Mouse (Mus musculus) hindbrain, embryonic 10.5 days (tissue): Measurements from ENCODE around the gene St3gal2. TPM values are rescaled to one million over a fixed set of nuclear protein-coding genes. Genes with fewer than 3 reads are reported as not detected.
"Not testable (repeated sequence)": the region's sequence is repeated elsewhere in the genome, so short reads cannot be mapped to it uniquely, and the experiment has no call there.

Source experiments
- DNase-seq: peaks from one replicate; pipeline ENCODE4 v3.0.0-alpha.2; 2017; ENCODE audit warnings: low spot score
- H3K27ac ChIP-seq: fragments of 300-500 bp; sonication (generic); 2 replicates; pipeline ENCODE4 v1.5.1; 2016; ENCODE audit warnings: mild to moderate bottlenecking, moderate library complexity
- H3K27me3 ChIP-seq: fragments of 300-500 bp; sonication (generic); 2 replicates; pipeline ENCODE4 v1.6.1; 2016; ENCODE audit warnings: mild to moderate bottlenecking; ENCODE audit not compliant: poor library complexity, insufficient read depth, severe bottlenecking
- H3K36me3 ChIP-seq: fragments of 300-500 bp; sonication (generic); 2 replicates; pipeline ENCODE4 v1.6.1; 2016; ENCODE audit warnings: mild to moderate bottlenecking, moderate library complexity
- H3K4me1 ChIP-seq: fragments of 300-500 bp; sonication (generic); replicated peaks from 2 replicates; pipeline ENCODE4 v1.6.1; 2016; ENCODE audit warnings: mild to moderate bottlenecking
- H3K4me3 ChIP-seq: fragments of 300-500 bp; sonication (generic); 2 replicates; pipeline ENCODE4 v1.5.1; 2016; ENCODE audit warnings: mild to moderate bottlenecking, moderate library complexity
- H3K9me3 ChIP-seq: fragments of 300-500 bp; sonication (generic); 2 replicates; pipeline ENCODE4 v1.6.1; 2016; ENCODE audit warnings: mild to moderate bottlenecking, moderate library complexity
- WGBS: fragments of 180-500 bp; shearing (Covaris S2); methylation state at CpG from one replicate; pipeline ENCODE4 v1.1.7; 2016; 5-methylcytosine and 5-hydroxymethylcytosine counted together
- polyA plus RNA-seq: library from polyadenylated mRNA; unstranded; fragments of >200 nt; fragmentation: Nextera tagmentation; extraction: Ambion mirVana; gene quantifications from 2 replicates; pipeline ENCODE4 v1.2.1, GENCODE M21; 2016

Gene St3gal2
- polyA plus RNA-seq, 1 experiment from 2014 or later = 27.1 TPM

GRCm38 (mm10) chr8:110938882-110939589 is 19.3 kb downstream of the St3gal2 start:
- Histone ChIP-seq H3K9me3 (no peaks in the 10 kb centered on the region), H3K36me3 (peaks cover 14% of the 10 kb centered on the region; the same call in 1 of the 2 replicates), H3K27ac (no peak overlapping the region), H3K27me3 (no peaks in the 10 kb centered on the region), H3K4me3 (no peak overlapping the region), H3K4me1 (peaks cover 16% of the 10 kb centered on the region)
- no peak for DNase-seq
- WGBS = 89% methylated on average over 6 of the region's 6 CpGs

DNA sequence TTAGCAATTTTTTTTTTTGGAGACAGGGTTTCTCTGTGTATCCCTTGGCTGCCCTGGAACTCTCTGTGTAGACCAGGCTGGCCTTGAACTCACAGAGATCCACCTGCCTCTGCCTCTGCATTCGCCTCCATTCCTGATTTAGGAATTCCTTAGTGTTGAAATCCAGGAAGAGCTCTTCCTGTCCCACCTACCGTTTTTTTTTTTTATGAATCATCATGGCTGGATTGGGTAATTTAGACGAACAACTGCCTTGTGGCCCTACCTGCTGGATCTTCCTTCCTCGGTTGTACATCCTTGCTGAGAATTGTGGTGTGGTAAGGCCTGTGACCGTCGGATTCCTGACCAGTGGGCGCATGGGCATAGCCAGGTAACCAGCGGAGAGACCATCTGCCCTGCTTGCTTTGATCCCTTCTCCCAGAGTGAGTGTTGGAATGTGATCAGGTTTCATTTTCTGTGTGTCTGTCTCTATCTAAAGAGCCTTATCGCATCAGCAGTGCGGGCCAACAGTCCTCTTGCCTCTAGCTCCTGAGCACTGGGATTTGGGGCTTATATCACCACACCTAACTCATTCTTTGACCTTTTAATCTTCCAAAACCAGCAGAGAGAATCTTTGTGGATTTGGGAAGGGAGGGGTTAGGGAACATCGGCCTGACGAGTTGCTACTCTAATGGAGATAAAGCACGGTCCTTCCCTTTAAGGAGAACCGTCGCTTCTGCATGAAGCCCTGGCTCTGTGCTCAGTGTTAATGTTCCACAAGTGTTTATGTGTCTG is 21.1 kb downstream of the St3gal2 start:
- DNase-seq = no peak
- H3K36me3 ChIP-seq = peaks cover 9% of the 10 kb centered on the region; the same call in 1 of the 2 replicates
- no peaks in the 10 kb centered on the region for H3K27me3 ChIP-seq
- H3K4me3 ChIP-seq = no peak overlapping the region
- no peaks in the 10 kb centered on the region for H3K9me3 ChIP-seq
- 91% methylated on average over 15 of the region's 15 CpGs for WGBS
- H3K27ac ChIP-seq = no peak overlapping the region
- peaks cover 16% of the 10 kb centered on the region for H3K4me1 ChIP-seq

DNA sequence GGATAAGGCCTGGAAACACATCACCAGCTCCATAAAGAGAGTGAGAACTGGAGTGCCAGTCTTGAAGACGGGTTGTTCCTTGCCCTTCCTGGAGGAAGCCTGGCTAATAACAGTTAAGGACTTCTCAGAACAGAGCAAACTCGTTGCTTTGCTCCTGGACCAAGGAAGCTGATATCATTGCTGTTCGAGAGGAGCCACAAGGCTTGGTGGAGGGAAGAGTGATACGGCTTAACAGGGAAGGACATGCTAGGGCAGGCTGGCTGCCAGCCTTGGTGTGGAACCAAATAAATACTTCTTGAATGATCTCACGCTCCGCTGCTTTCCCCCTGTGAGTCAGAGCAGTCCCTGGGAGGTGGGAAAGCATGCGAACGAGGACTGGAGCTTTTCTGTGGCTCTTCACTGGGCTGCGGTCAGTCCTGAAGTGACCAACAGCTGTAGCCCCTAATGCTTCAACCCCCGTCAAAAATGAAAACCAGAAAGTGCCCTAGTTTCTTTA is 21.8 kb downstream of the St3gal2 start:
- DNase-seq = peak; percentile 11
- WGBS = 72% methylated on average over 10 of the region's 10 CpGs

GRCm38 (mm10) chr8:110944276-110944876 is 24.7 kb downstream of the St3gal2 start:
- peaks cover 16% of the 10 kb centered on the region for H3K4me1 ChIP-seq
- no peak overlapping the region for H3K4me3 ChIP-seq
- 90% methylated on average over 7 of the region's 7 CpGs for WGBS
- no peaks in the 10 kb centered on the region for H3K27me3 ChIP-seq
- H3K9me3 ChIP-seq = no peaks in the 10 kb centered on the region
- H3K36me3 ChIP-seq = 0 out of 2 replicates have a peak, but pooled peaks cover 3% of the 10 kb centered on the region
- DNase-seq = no peak
- H3K27ac ChIP-seq = no peak overlapping the region

More for the DNA sequence above, 21.8 kb downstream of the St3gal2 start:
- Histone ChIP-seq H3K36me3 (peaks cover 9% of the 10 kb centered on the region; the same call in 1 of the 2 replicates), H3K27ac (no peak overlapping the region), H3K27me3 (no peaks in the 10 kb centered on the region), H3K4me3 (no peak overlapping the region), H3K9me3 (no peaks in the 10 kb centered on the region), H3K4me1 (peaks cover 16% of the 10 kb centered on the region)

DNA sequence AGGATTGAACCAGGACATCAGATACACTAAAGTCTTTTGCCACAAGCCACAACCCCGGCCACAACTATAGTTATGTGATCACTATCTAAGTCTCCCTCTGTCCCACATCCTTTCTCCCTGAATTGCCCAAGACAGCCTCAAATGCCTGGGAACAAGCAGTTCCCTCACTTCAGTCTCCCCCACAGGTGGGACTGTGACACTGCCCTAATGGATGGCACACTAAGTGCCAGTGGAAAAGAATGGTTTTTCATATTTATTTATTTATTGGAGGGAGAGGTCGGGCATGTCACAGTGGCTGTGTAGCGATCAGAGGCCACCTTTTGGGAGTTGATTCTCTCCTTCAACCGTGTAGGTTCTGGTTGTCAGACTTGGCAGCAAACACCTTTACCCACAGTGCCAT is 26.0 kb downstream of the St3gal2 start:
- WGBS = 81% methylated on average over 4 of the region's 4 CpGs

DNA sequence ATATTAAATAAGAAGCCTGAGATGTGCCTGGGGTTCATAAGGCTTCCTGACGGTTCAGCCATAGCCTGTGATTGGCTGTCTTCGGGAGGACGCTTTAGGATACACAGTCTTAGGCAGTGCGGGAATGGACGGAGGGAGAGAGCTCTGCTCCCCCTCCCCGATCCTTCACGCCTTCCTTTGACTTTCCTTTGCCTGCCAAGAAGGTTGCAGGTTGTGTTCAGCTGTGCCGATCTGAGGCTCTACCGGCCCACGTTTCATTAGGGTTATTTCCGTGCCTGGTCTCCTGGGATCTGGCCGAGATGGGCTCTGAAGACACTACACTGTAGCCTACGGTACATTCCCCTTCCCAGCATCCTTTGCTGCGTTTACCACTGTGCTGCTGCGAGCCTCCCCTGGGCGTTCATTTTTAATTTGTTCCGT is 30.4 kb downstream of the St3gal2 start:
- no peak overlapping the region for H3K4me3 ChIP-seq
- H3K27ac ChIP-seq = no peak overlapping the region
- H3K36me3 ChIP-seq = peaks cover 28% of the 10 kb centered on the region
- 90% methylated on average over 17 of the region's 17 CpGs for WGBS
- no peak for DNase-seq
- peaks cover 3% of the 10 kb centered on the region; the same call in 1 of the 2 replicates for H3K4me1 ChIP-seq
- H3K9me3 ChIP-seq = no peaks in the 10 kb centered on the region
- H3K27me3 ChIP-seq = no peaks in the 10 kb centered on the region

More for the DNA sequence above, 26.0 kb downstream of the St3gal2 start:
- no peaks in the 10 kb centered on the region for H3K9me3 ChIP-seq
- no peak overlapping the region for H3K27ac ChIP-seq
- no peak for DNase-seq
- no peak overlapping the region for H3K4me3 ChIP-seq
- peaks cover 18% of the 10 kb centered on the region for H3K4me1 ChIP-seq
- no peaks in the 10 kb centered on the region for H3K27me3 ChIP-seq
- 0 out of 2 replicates have a peak, but pooled peaks cover 3% of the 10 kb centered on the region for H3K36me3 ChIP-seq

GRCm38 (mm10) chr8:110954776-110955175 is 35.1 kb downstream of the St3gal2 start:
- peaks cover 62% of the 10 kb centered on the region for H3K36me3 ChIP-seq
- H3K27ac ChIP-seq = no peak overlapping the region
- 83% methylated on average over 8 of the region's 8 CpGs for WGBS
- DNase-seq = no peak
- H3K4me1 ChIP-seq = peaks cover 7% of the 10 kb centered on the region
- no peaks in the 10 kb centered on the region for H3K27me3 ChIP-seq
- no peaks in the 10 kb centered on the region for H3K9me3 ChIP-seq
- no peak overlapping the region for H3K4me3 ChIP-seq

- H3K27me3 ChIP-seq = no peaks in the 10 kb centered on the region
- no peaks in the 10 kb centered on the region for H3K9me3 ChIP-seq
- no peak overlapping the region for H3K4me3 ChIP-seq
- peaks cover 69% of the 10 kb centered on the region for H3K36me3 ChIP-seq
- WGBS = 89% methylated on average over 15 of the region's 15 CpGs
- no peak for DNase-seq
- H3K27ac ChIP-seq = no peak overlapping the region
- peaks cover 4% of the 10 kb centered on the region for H3K4me1 ChIP-seq
Observed at GRCm38 (mm10) chr8:110956619-110957450, 37.1 kb downstream of the St3gal2 start.

DNA sequence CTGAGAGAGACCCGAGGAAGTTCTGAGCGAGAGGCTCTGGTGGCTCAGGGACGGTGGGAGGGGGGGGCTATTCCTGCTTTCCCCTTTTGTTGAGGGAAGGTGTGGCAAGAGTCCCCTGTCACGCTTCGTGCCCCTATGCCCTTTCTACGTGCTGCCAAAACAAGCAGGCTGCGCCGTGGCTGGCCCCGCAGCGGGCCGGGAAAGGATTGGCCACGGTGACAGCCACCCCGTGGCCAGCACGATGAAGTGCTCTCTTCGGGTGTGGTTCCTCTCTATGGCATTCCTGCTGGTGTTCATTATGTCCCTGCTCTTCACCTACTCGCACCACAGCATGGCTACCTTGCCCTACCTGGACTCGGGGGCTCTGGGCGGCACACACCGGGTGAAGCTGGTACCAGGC is 37.7 kb downstream of the St3gal2 start:
- DNase-seq = no peak
- peaks cover 70% of the 10 kb centered on the region for H3K36me3 ChIP-seq
- WGBS = 93% methylated on average over 19 of the region's 19 CpGs
- no peaks in the 10 kb centered on the region for H3K9me3 ChIP-seq
- H3K27me3 ChIP-seq = no peaks in the 10 kb centered on the region
- H3K4me3 ChIP-seq = no peak overlapping the region
- H3K27ac ChIP-seq = no peak overlapping the region
- peaks cover 4% of the 10 kb centered on the region for H3K4me1 ChIP-seq

DNA sequence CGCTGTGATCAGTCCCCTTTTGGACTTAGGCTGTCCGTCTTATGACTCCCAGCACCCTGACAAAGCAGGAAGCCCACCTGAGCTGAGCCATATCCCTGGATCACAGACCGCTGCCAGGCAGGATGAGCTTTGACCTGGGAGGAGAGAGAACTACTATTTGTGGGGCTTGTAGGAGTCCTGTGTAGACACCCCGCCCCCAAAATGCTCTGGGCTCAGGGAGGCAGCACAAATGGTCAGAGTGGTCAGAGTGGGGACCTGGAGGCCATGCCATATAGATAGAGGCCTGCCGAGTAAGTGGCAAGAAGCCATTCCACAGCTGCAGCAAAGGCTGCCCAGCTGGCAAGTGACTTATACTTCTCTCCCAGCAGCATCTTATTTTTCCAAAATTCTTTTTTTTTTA is 38.4 kb downstream of the St3gal2 start:
- H3K36me3 ChIP-seq = peaks cover 71% of the 10 kb centered on the region
- no peak for DNase-seq
- H3K9me3 ChIP-seq = no peaks in the 10 kb centered on the region
- no peak overlapping the region for H3K4me3 ChIP-seq
- H3K4me1 ChIP-seq = peaks cover 4% of the 10 kb centered on the region
- no peak overlapping the region for H3K27ac ChIP-seq
- H3K27me3 ChIP-seq = no peaks in the 10 kb centered on the region
- 94% methylated on average over 5 of the region's 5 CpGs for WGBS

- H3K9me3 ChIP-seq, H3K4me1 ChIP-seq, H3K27ac ChIP-seq, H3K4me3 ChIP-seq, H3K27me3 ChIP-seq, DNase-seq: not testable (repeated sequence)
- 94% methylated on average over 7 of the region's 7 CpGs for WGBS
- H3K36me3 ChIP-seq = peaks cover 70% of the 10 kb centered on the region
Observed at GRCm38 (mm10) chr8:110958553-110958952, 38.8 kb downstream of the St3gal2 start.
